Mouse (Mus musculus): ENCODE results near the gene Spata31d1b.
"Not testable (repeated sequence)": the region's sequence is repeated elsewhere in the genome, so short reads cannot be mapped to it uniquely, and the experiment has no call there.

DNA sequence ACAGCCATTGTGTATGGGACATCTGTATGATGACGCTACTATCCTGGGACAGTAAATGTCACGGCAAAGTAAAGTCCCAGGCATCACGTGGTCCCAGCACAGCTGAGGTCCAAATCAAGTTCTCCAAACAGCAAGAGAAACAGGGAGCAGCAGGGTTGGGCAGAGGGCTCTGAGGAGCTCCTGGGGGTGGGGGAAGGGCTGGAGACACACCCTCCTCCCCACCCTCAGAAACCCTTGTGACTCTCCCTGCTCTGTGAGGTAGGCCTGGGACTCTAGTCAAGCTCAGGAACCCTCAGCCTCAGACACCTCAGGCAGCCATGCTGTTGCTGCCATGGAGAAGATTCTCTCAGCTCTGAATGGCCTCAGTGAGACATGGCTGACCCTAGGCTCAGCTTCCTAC, at the start of gene Spata31d1b:
- not testable (repeated sequence) for TF ChIP-seq CTCF (IDR thresholded peaks at IDR 0.05; ENCODE audit: borderline replicate concordance, control insufficient read depth, extremely low read depth, insufficient read depth, low read length, poor library complexity); POLR2A (IDR thresholded peaks at IDR 0.05; ENCODE audit: control insufficient read depth, extremely low read depth, insufficient read depth, low read length, poor library complexity)
